Mouse (Mus musculus): ENCODE results near the gene Zfp668. TPM values are rescaled to one million over a fixed set of nuclear protein-coding genes. Genes with fewer than 3 reads are reported as not detected.
"Not testable (repeated sequence)": the region's sequence is repeated elsewhere in the genome, so short reads cannot be mapped to it uniquely, and the experiment has no call there.

Zfp668 gene
- total RNA-seq (2022), result 10 to 100 TPM; 22.7 to 25.3 (median 23.3) TPM

- peak; percentile 81 to 85 for DNase-seq (ENCODE audit: low spot score in 2 of 2)
Observed at GRCm38 (mm10) chr7:127876467-127877348, at the start of gene Zfp668. Gene Zfp668 (minus strand): TSS chr7:127876828.

- no peak for DNase-seq (ENCODE audit: low spot score in 2 of 2)
Observed at GRCm38 (mm10) chr7:127926066-127926465, 49.4 kb upstream of the Zfp668 start.

DNA sequence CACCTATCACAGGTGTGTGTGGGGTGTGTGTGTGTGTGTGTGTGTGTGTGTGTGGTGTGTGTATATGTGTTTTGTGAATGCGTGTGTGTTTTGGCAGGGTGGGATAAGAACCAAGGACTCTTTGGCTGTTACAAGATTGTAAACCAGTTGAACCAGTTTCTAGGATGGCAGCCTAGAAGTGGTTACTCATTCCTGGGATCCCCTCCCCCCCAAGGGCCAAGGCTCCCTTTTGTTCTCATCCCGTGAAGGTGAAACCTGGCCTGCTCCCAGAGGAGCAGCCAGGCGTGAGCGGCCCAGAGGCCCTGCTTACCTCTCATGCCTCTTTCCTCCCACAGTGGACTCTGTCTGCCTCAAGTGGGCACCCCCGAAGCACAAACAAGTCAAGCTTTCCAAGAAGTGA lies 48.6 kb upstream of the Zfp668 start:
- no peak for DNase-seq (ENCODE audit: low spot score in 2 of 2)

- no peak for DNase-seq (ENCODE audit: low spot score in 2 of 2)
Observed at GRCm38 (mm10) chr7:127923714-127924113, 47.1 kb upstream of the Zfp668 start.

- DNase-seq (ENCODE audit: low spot score in 2 of 2), result no peak
Observed at GRCm38 (mm10) chr7:127922451-127923275, 46.0 kb upstream of the Zfp668 start.

DNA sequence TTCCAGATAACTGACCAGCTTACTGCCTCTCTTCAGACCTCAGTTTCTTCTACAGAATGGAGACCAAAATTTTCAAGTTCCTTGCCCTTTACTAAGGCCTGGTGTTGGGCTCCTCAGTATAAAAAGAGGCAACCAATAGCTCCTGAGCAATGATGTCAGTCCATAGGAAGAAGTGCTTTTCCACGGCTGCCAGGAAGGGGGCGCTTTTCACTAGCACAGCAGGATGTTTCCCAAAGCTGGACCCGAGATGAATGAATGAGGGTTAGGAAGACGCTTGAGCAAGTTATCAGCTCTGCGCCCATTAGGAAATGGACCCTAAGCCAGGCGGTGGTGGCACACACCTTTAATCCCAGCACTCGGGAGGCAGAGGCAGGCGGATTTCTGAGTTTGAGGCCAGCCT lies 44.9 kb upstream of the Zfp668 start:
- DNase-seq (ENCODE audit: low spot score in 2 of 2), result no peak

DNA sequence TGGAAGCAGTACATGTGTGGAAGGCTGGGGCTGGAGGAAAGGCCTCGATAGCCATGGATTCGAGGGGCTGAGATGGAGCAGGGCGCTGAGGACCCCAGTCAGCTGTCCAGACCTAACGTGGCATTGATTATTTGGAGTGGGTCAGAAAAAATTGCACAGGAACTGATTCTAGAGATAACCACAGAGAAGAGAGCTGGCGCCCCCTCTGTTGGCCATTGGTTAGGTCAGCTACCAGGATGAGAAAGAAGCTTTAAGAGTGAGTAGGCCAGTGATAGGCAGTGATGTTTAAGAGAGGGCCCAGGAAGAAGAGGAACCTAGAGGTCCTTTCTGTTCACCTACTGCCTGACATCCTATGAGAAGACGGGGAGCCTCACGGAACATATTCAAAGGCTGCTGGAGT lies 42.7 kb upstream of the Zfp668 start:
- no peak for DNase-seq (ENCODE audit: low spot score in 2 of 2)

DNA sequence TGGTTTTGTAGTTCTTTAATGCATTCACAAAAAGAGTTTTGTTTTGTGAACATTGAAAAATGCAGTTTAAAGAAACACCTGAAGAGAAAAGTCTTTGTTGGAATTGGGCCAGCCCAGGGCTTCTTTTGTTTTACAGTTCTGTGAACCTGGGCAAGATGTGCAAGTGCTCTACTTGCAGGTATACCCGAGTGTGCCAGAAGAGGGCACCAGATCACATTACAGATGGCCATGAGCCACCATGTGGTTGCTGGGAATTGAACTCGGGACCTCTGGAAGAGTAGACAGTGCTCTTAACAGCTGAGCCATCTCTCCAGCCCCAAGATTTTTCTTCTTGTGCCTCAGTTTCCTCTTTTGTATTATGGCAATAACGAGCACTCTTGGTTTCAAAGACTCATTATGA lies 41.6 kb upstream of the Zfp668 start:
- no peak for DNase-seq (ENCODE audit: low spot score in 2 of 2)

GRCm38 (mm10) chr7:127915293-127915692 lies 38.7 kb upstream of the Zfp668 start:
- DNase-seq (ENCODE audit: low spot score in 2 of 2), result no peak

DNA sequence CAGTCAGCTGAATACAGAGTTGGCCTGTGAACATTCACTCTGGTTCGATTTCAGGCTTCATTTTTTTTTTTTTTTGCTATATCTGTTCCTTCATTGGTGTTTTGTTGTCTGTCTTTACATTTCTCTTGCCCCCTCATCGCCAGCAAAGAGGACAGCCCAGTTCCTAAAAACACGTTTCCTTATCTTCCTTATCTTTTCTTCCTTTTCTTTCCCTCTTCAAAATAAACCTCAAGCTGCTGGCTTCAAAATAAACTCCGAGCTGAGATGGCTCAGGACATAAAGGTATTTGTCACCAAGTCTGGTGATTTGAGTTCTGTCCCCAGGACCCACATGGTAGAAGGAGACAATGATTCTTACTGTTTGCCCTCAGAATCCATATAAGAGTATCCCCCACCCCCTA lies 36.3 kb upstream of the Zfp668 start:
- no peak for DNase-seq (ENCODE audit: low spot score in 2 of 2)

DNA sequence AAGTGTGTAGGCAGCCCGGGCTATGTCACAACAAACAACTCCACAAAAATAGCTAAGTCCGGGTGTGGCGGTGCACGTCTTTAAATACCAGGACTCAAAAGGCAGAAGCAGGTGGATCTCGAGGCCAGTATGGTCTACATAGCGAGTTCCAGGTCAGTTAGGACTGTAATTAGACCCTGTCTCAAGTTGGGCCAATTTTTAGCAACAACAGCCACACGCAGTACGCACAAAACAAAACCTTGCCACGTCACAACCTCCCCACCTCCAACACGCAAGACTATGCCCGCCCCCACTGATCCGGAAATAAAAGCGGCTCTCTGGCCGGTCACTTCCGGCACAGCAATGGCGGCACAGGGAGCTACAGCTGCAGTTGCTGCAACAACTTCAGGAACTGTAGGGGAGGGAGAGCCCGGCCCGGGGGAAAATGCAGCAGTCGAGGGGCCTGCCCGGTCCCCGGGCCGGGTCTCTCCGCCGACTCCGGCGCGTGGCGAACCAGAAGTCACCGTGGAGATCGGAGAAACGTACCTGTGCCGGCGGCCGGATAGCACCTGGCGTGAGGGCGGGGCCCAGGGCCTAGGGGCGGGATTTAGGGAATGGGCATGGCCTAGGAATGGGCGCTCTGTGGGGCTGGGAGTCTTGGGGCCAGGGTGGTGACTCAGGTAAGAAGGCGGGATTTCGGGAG lies 35.7 kb upstream of the Zfp668 start, which contains the start of gene Kat8:
Kat8 (plus strand) TSS at position 327 of the 682 bp plus-strand sequence.
- DNase-seq (ENCODE audit: low spot score in 2 of 2), result peak; percentile 76 to 86

DNA sequence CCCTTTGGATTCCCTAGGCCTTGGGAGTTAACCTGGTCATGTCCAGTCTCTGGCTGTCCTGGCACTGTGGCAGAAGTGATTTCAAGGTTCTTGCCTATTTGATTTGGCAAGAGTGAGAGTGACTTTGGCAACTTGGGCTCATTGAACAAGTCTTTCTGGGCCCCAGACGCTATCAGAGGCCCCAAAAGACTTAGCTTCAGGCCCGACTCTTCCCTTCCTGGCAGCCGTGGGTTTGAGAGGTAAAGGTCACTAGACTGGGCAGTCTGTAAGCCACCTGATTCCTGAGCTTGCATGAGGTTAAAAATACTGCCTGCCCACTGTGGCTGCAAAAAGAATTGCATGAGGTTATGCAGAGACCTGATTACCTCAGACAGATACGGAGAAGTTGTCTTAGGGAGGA lies 32.0 kb upstream of the Zfp668 start:
- no peak for DNase-seq (ENCODE audit: low spot score in 2 of 2)

- DNase-seq (ENCODE audit: low spot score in 2 of 2), result no peak
Observed at GRCm38 (mm10) chr7:127907939-127908338, 31.3 kb upstream of the Zfp668 start.

GRCm38 (mm10) chr7:127903971-127904796 lies 27.6 kb upstream of the Zfp668 start, which contains the start of gene Bckdk:
Gene Bckdk (plus strand): TSS chr7:127904082.
- peak; percentile 66 to 83 for DNase-seq (ENCODE audit: low spot score in 2 of 2)

DNA sequence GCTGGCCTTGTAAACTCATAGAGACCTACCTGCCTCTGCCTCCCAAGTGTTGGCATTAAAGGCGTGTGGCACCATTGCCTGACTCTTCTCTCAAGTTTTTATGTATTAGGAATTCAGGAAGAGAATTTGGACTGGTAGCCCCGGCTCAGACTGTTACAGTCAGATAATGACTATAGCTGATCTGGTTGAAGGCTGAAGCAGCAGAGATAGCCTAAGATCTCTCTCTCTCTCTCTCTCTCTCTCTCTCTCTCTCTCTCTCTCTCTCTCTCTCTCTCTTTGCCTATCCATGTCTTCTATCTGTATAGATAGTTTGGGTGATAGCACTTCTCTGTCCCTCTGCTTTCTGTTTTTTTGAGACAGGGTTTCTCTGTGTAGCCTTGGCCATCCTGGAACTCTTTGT lies 25.1 kb upstream of the Zfp668 start:
- no peak for DNase-seq (ENCODE audit: low spot score in 2 of 2)

GRCm38 (mm10) chr7:127899997-127900396 lies 23.4 kb upstream of the Zfp668 start:
- no peak for DNase-seq (ENCODE audit: low spot score in 2 of 2)

- no peak for DNase-seq (ENCODE audit: low spot score in 2 of 2)
Observed at GRCm38 (mm10) chr7:127898179-127898956, 21.7 kb upstream of the Zfp668 start.

DNA sequence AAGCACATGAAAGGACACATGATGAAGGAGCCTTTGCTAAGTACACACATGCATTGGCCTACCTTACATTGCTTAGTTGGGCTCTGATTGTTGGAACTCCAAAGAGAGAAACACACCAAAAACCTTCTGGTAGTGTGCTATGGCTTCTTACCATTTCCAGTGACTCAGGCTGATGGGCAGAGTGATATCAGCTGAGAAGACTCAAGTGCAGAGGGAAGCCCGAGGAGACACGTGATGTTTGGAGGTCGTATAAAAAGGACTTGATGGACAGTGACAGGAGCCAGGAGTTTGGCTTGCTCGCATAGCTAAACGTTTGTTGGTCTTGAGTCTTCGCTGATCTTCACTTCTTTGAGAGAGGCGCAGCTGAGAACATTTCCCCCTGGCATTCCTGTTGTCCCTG lies 20.9 kb upstream of the Zfp668 start:
- DNase-seq (ENCODE audit: low spot score in 2 of 2), result no peak

DNA sequence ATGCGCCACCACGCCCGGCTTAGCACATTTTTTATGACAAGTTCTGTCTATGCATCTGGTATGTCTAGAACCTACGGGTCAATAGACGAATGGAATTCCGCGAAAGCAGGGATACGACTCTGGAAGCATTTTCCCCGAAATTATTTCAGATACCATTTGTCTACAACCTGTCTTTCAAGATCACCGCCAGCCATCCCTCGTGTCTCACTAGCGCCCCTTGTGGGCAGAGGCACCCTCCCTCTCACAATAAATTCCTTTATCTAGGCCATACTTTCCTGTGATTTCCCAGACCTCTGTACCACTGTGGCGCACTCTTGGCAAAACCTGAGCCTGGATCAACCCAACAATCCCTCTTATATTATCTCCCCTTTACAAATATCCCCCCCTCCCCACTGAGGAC lies 19.8 kb upstream of the Zfp668 start:
- no peak for DNase-seq (ENCODE audit: low spot score in 2 of 2)

GRCm38 (mm10) chr7:127895891-127896290 lies 19.3 kb upstream of the Zfp668 start:
- DNase-seq (ENCODE audit: low spot score in 2 of 2), result not testable (repeated sequence)

Measured in left cerebral cortex, adult 8-10 months (tissue).